Mouse (Mus musculus) E14TG2a.4 (cell line): ENCODE measurements around the gene Pex13.

ENCODE experiments used
- CTCF ChIP-seq: conservative IDR thresholded peaks from 2 replicates; pipeline ENCODE4 v1.5.1; 2014; ENCODE audit warnings: low read length
- POU5F1 ChIP-seq: IDR thresholded peaks from 2 replicates; pipeline ENCODE4 v1.6.1; 2014; ENCODE audit warnings: low read length, borderline replicate concordance

DNA sequence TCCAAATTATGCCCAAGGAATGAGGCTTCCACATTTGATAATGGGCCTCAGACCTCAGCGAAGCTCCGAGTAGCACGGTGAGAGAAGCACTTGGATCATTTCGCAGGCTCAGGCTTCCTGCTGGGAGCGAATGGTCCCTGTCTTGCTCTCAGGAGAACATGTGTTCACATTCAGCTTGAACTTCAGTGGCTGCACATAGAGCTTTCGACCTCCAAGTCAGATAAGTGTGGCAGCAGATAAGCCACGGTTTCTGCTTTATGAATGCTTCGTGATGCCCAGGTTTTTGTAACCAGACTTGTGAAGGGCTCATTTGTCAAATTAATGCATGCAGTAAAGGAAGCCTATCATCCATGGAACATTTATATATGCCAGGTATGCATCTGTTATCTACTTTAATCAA lies 31.2 kb downstream of the Pex13 start:
- no peak for TF ChIP-seq CTCF
- no peak for TF ChIP-seq POU5F1
